Comparison of ENCODE assay signal across 7 mouse cellular contexts in the genomic region with DNA sequence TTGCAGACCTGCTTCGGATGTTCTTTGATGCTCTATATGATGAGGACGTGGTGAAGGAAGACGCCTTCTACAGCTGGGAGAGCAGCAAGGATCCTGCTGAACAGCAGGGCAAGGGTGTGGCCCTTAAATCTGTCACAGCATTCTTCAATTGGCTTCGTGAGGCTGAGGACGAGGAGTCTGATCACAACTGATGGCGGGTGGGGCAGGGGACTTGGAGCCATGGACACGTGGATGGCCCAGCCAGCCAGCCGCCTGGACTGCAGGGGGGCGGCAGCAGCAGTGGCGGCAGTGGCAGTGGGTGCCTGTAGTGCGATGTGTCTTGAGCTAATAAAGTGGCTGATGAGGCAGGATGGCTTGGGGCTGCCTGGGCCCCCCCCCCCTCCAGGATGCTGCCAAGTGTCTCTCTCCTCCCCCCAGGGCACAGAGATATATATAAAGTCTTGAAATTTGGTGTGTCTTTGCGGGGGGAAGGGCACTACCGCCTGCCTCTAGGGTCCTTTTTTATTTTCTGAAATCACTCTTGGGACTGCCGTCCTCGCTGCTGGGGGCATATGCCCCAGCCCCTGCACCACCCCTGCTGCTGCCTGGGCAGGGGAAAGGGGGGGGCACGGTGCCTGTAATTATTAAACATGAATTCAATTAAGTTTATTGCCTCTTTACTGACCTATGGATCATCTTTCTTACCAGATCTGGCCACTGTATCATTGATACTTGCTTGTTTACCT. TPM values are rescaled to one million over a fixed set of nuclear protein-coding genes. Genes with fewer than 3 reads are reported as not detected.
DNase-seq lines count a peak whose midpoint lies in the region; ATAC-seq and TF ChIP-seq lines count a peak whose summit lies in the region.

No protein-coding gene starts in this region.

- no peaks in the 10 kb centered on the region for H3K9me3 ChIP-seq in lung, embryonic 14.5 days (ENCODE audit: low read depth, low read length)
- H3K9me3 ChIP-seq in lung, postnatal 0 days (ENCODE audit: low read length) = no peaks in the 10 kb centered on the region
- no peaks in the 10 kb centered on the region for H3K9me3 ChIP-seq in embryonic facial prominence, embryonic 15.5 days (replicated peaks)
- H3K9me3 ChIP-seq in intestine, postnatal 0 days (ENCODE audit: control insufficient read depth) = no peaks in the 10 kb centered on the region
- H3K9me3 ChIP-seq in stomach, embryonic 14.5 days (ENCODE audit: control insufficient read depth, low read depth, low read length) = no peaks in the 10 kb centered on the region

- TF ChIP-seq CTCF in lung, embryonic 14.5 days (IDR thresholded peaks at IDR 0.05; ENCODE audit: low read depth) = no peak
- no peak for TF ChIP-seq CTCF in lung, postnatal 0 days (IDR thresholded peaks at IDR 0.05)
- TF ChIP-seq CTCF in intestine, postnatal 0 days (IDR thresholded peaks at IDR 0.05; ENCODE audit: low read depth) = no peak

- no peak for TF ChIP-seq EP300 in lung, postnatal 0 days (IDR thresholded peaks at IDR 0.05)

- peak overlapping the region; percentile 90; the same call in 1 of the 2 replicates for H3K4me2 ChIP-seq in lung, embryonic 14.5 days
- no peak overlapping the region for H3K4me2 ChIP-seq in lung, postnatal 0 days (replicated peaks; ENCODE audit: low read depth, low read length)
- peak overlapping the region; percentile 86; the same call in 1 of the 2 replicates for H3K4me2 ChIP-seq in embryonic facial prominence, embryonic 15.5 days (replicated peaks)
- H3K4me2 ChIP-seq in intestine, postnatal 0 days (replicated peaks; ENCODE audit: low read depth) = peak overlapping the region; percentile 85; the same call in 1 of the 2 replicates
- H3K4me2 ChIP-seq in stomach, embryonic 14.5 days (replicated peaks; ENCODE audit: low read depth, low read length) = peak overlapping the region; percentile 69; the same call in 1 of the 2 replicates

- 45% methylated on average over 16 of the region's 16 CpGs for WGBS in lung, embryonic 14.5 days
- WGBS in lung, postnatal 0 days = 52% methylated on average over 16 of the region's 16 CpGs
- 37% methylated on average over 16 of the region's 16 CpGs for WGBS in embryonic facial prominence, embryonic 15.5 days
- WGBS in intestine, postnatal 0 days = 48% methylated on average over 16 of the region's 16 CpGs
- 46% methylated on average over 16 of the region's 16 CpGs for WGBS in stomach, embryonic 14.5 days

- no peak overlapping the region for H3K9ac ChIP-seq in lung, embryonic 14.5 days
- no peak overlapping the region for H3K9ac ChIP-seq in lung, postnatal 0 days (replicated peaks; ENCODE audit: low read depth)
- no peak overlapping the region for H3K9ac ChIP-seq in embryonic facial prominence, embryonic 15.5 days
- H3K9ac ChIP-seq in intestine, postnatal 0 days (ENCODE audit: low read depth, low read length) = no peak overlapping the region
- no peak overlapping the region for H3K9ac ChIP-seq in stomach, embryonic 14.5 days (replicated peaks; ENCODE audit: low read depth, low read length)

- 0 out of 2 replicates have a peak, but pooled peaks cover 2% of the 10 kb centered on the region for H3K4me1 ChIP-seq in lung, embryonic 14.5 days (ENCODE audit: insufficient read depth)
- peaks cover 12% of the 10 kb centered on the region; the same call in 1 of the 2 replicates for H3K4me1 ChIP-seq in lung, postnatal 0 days (ENCODE audit: insufficient read depth, low read depth, low read length)
- H3K4me1 ChIP-seq in embryonic facial prominence, embryonic 15.5 days = peaks cover 44% of the 10 kb centered on the region
- no peaks in the 10 kb centered on the region for H3K4me1 ChIP-seq in intestine, postnatal 0 days (replicated peaks; ENCODE audit: control insufficient read depth, insufficient read depth, low read length)
- peaks cover 7% of the 10 kb centered on the region for H3K4me1 ChIP-seq in stomach, embryonic 14.5 days (ENCODE audit: control insufficient read depth, insufficient read depth, low read length)

- H3K27me3 ChIP-seq in lung, embryonic 14.5 days (ENCODE audit: insufficient read depth, low read length) = no peaks in the 10 kb centered on the region
- no peaks in the 10 kb centered on the region for H3K27me3 ChIP-seq in lung, postnatal 0 days (replicated peaks; ENCODE audit: insufficient read depth, low read length)
- H3K27me3 ChIP-seq in embryonic facial prominence, embryonic 15.5 days = no peaks in the 10 kb centered on the region
- H3K27me3 ChIP-seq in intestine, postnatal 0 days (replicated peaks; ENCODE audit: control insufficient read depth, insufficient read depth, low read length) = no peaks in the 10 kb centered on the region
- no peaks in the 10 kb centered on the region for H3K27me3 ChIP-seq in stomach, embryonic 14.5 days (ENCODE audit: control insufficient read depth, insufficient read depth, low read length)

- peaks cover 54% of the 10 kb centered on the region for H3K36me3 ChIP-seq in lung, embryonic 14.5 days (ENCODE audit: insufficient read depth)
- peaks cover 27% of the 10 kb centered on the region; the same call in 1 of the 2 replicates for H3K36me3 ChIP-seq in lung, postnatal 0 days (ENCODE audit: insufficient read depth, low read length)
- peaks cover 49% of the 10 kb centered on the region for H3K36me3 ChIP-seq in embryonic facial prominence, embryonic 15.5 days
- peaks cover 45% of the 10 kb centered on the region for H3K36me3 ChIP-seq in intestine, postnatal 0 days (ENCODE audit: control insufficient read depth, insufficient read depth)
- peaks cover 45% of the 10 kb centered on the region for H3K36me3 ChIP-seq in stomach, embryonic 14.5 days (ENCODE audit: control insufficient read depth, insufficient read depth, low read length)

- DNase-seq in lung, embryonic 14.5 days = no peak
- no peak for DNase-seq in lung, postnatal 0 days (ENCODE audit: low spot score)
- no peak for DNase-seq in spleen, adult 18-20 months
- no peak for DNase-seq in lung, postnatal 4 days

- peak overlapping the region; percentile 56 for H3K4me3 ChIP-seq in lung, embryonic 14.5 days (ENCODE audit: low read depth, low read length)
- H3K4me3 ChIP-seq in lung, postnatal 0 days (ENCODE audit: low read depth, low read length) = no peak overlapping the region
- H3K4me3 ChIP-seq in embryonic facial prominence, embryonic 15.5 days (replicated peaks) = peak overlapping the region; percentile 72; the same call in 1 of the 2 replicates
- H3K4me3 ChIP-seq in intestine, postnatal 0 days (ENCODE audit: low read depth, low read length) = no peak overlapping the region; the same call in 1 of the 2 replicates
- H3K4me3 ChIP-seq in stomach, embryonic 14.5 days (ENCODE audit: low read depth, low read length) = no peak overlapping the region

- no peak overlapping the region for H3K27ac ChIP-seq in lung, embryonic 14.5 days (ENCODE audit: low read depth)
- no peak overlapping the region for H3K27ac ChIP-seq in lung, postnatal 0 days (ENCODE audit: low read length)
- peak overlapping the region; percentile 94; the same call in 1 of the 2 replicates for H3K27ac ChIP-seq in embryonic facial prominence, embryonic 15.5 days (replicated peaks)
- no peak overlapping the region for H3K27ac ChIP-seq in intestine, postnatal 0 days (ENCODE audit: low read depth, low read length)
- no peak overlapping the region for H3K27ac ChIP-seq in stomach, embryonic 14.5 days (ENCODE audit: low read length)

- no peak for ATAC-seq in lung, embryonic 14.5 days (ENCODE audit: insufficient read depth)
- no peak for ATAC-seq in lung, postnatal 0 days
- ATAC-seq in embryonic facial prominence, embryonic 15.5 days (ENCODE audit: insufficient number of reproducible peaks, low FRiP score, low TSS enrichment, low read depth) = no peak
- no peak for ATAC-seq in intestine, postnatal 0 days
- ATAC-seq in stomach, embryonic 14.5 days (ENCODE audit: insufficient number of reproducible peaks, insufficient read depth, low FRiP score, low read depth) = no peak

RNA-seq across cellular contexts. Expression of gene Fam131a, which starts 0.6 kb away (rescaled TPM):
- 3.4 TPM in 2 replicates for polyA plus RNA-seq in lung, embryonic 14.5 days (2014; fragmentation: Nextera tagmentation; extraction: Ambion mirVana)
- 8.4 and 8.9 TPM in 2 replicates for polyA plus RNA-seq in lung, postnatal 0 days (2015; fragmentation: Nextera tagmentation; extraction: Ambion mirVana)
- polyA plus RNA-seq in embryonic facial prominence, embryonic 15.5 days (2015; fragmentation: Nextera tagmentation; extraction: Ambion mirVana) = 14.0 and 15.3 TPM in 2 replicates
- polyA plus RNA-seq in intestine, postnatal 0 days (2015; fragmentation: Nextera tagmentation; extraction: Ambion mirVana) = 4.7 and 5.0 TPM in 2 replicates
- polyA plus RNA-seq in stomach, embryonic 14.5 days (2014; fragmentation: Nextera tagmentation; extraction: Ambion mirVana) = 7.5 and 8.3 TPM in 2 replicates

RNA-seq across cellular contexts. Expression of gene Eif4g1, which starts 24.3 kb away (rescaled TPM):
- polyA plus RNA-seq in lung, embryonic 14.5 days (2014; fragmentation: Nextera tagmentation; extraction: Ambion mirVana) = 176 and 191 TPM in 2 replicates
- polyA plus RNA-seq in lung, postnatal 0 days (2015; fragmentation: Nextera tagmentation; extraction: Ambion mirVana) = 73.5 and 78.7 TPM in 2 replicates
- polyA plus RNA-seq in embryonic facial prominence, embryonic 15.5 days (2015; fragmentation: Nextera tagmentation; extraction: Ambion mirVana) = 177 and 188 TPM in 2 replicates
- 97.8 and 106 TPM in 2 replicates for polyA plus RNA-seq in intestine, postnatal 0 days (2015; fragmentation: Nextera tagmentation; extraction: Ambion mirVana)
- polyA plus RNA-seq in stomach, embryonic 14.5 days (2014; fragmentation: Nextera tagmentation; extraction: Ambion mirVana) = 180 TPM in 2 replicates

RNA-seq across cellular contexts. Expression of gene Polr2h, which starts 25.1 kb away (rescaled TPM):
- polyA plus RNA-seq in lung, embryonic 14.5 days (2014; fragmentation: Nextera tagmentation; extraction: Ambion mirVana) = 101 and 114 TPM in 2 replicates
- 37.5 and 48.2 TPM in 2 replicates for polyA plus RNA-seq in lung, postnatal 0 days (2015; fragmentation: Nextera tagmentation; extraction: Ambion mirVana)
- 90.0 and 100 TPM in 2 replicates for polyA plus RNA-seq in embryonic facial prominence, embryonic 15.5 days (2015; fragmentation: Nextera tagmentation; extraction: Ambion mirVana)
- polyA plus RNA-seq in intestine, postnatal 0 days (2015; fragmentation: Nextera tagmentation; extraction: Ambion mirVana) = 52.9 and 54.2 TPM in 2 replicates
- 105 and 113 TPM in 2 replicates for polyA plus RNA-seq in stomach, embryonic 14.5 days (2014; fragmentation: Nextera tagmentation; extraction: Ambion mirVana)

RNA-seq across cellular contexts. Expression of gene Clcn2, which starts 25.1 kb away (rescaled TPM):
- 7.5 and 10.1 TPM in 2 replicates for polyA plus RNA-seq in lung, embryonic 14.5 days (2014; fragmentation: Nextera tagmentation; extraction: Ambion mirVana)
- 1.8 and 1.9 TPM in 2 replicates for polyA plus RNA-seq in lung, postnatal 0 days (2015; fragmentation: Nextera tagmentation; extraction: Ambion mirVana)
- polyA plus RNA-seq in embryonic facial prominence, embryonic 15.5 days (2015; fragmentation: Nextera tagmentation; extraction: Ambion mirVana) = 15.6 and 16.0 TPM in 2 replicates
- 5.4 and 6.1 TPM in 2 replicates for polyA plus RNA-seq in intestine, postnatal 0 days (2015; fragmentation: Nextera tagmentation; extraction: Ambion mirVana)
- 13.2 and 15.8 TPM in 2 replicates for polyA plus RNA-seq in stomach, embryonic 14.5 days (2014; fragmentation: Nextera tagmentation; extraction: Ambion mirVana)

RNA-seq across cellular contexts. Expression of gene Chrd, which starts 40.5 kb away (rescaled TPM):
- polyA plus RNA-seq in lung, embryonic 14.5 days (2014; fragmentation: Nextera tagmentation; extraction: Ambion mirVana) = 3.4 and 4.8 TPM in 2 replicates
- polyA plus RNA-seq in lung, postnatal 0 days (2015; fragmentation: Nextera tagmentation; extraction: Ambion mirVana) = 1.5 and 1.7 TPM in 2 replicates
- polyA plus RNA-seq in embryonic facial prominence, embryonic 15.5 days (2015; fragmentation: Nextera tagmentation; extraction: Ambion mirVana) = 8.5 and 10.8 TPM in 2 replicates
- 2.3 TPM in 2 replicates for polyA plus RNA-seq in intestine, postnatal 0 days (2015; fragmentation: Nextera tagmentation; extraction: Ambion mirVana)
- 4.5 and 5.4 TPM in 2 replicates for polyA plus RNA-seq in stomach, embryonic 14.5 days (2014; fragmentation: Nextera tagmentation; extraction: Ambion mirVana)

Comparison
In these comparisons a context has a peak if more than half of its experiments do, and no peak if none do; other contexts are left out.
1. H3K4me3 ChIP-seq: peak in lung, embryonic 14.5 days (single experiment) and embryonic facial prominence, embryonic 15.5 days (single experiment); none in lung, postnatal 0 days (single experiment), intestine, postnatal 0 days (single experiment) and stomach, embryonic 14.5 days (single experiment).